Mouse (Mus musculus) hindbrain, embryonic 16.5 days (tissue): ENCODE results near the gene Gmeb2. TPM values are rescaled to one million over a fixed set of nuclear protein-coding genes. Genes with fewer than 3 reads are reported as not detected.

Source experiments
- ATAC-seq: fragments of 200-750 bp; cut with Nextera tagmentation; 2 replicates; pipeline ENCODE4 v1.8.0; 2017; ENCODE audit warnings: moderate TSS enrichment, moderate library complexity
- H3K27ac ChIP-seq: fragments of 300-500 bp; sonication (generic); 2 replicates; pipeline ENCODE4 v1.5.1; 2014; ENCODE audit warnings: low read depth, mild to moderate bottlenecking, control low read depth, low read length, moderate library complexity
- H3K27me3 ChIP-seq: fragments of 300-500 bp; sonication (generic); replicated peaks from 2 replicates; pipeline ENCODE4 v1.6.1; 2014; ENCODE audit warnings: low read length; ENCODE audit not compliant: control insufficient read depth, insufficient read depth
- H3K36me3 ChIP-seq: fragments of 300-500 bp; sonication (generic); 2 replicates; pipeline ENCODE4 v1.6.1; 2014; ENCODE audit warnings: mild to moderate bottlenecking, low read length, moderate library complexity, mixed read lengths; ENCODE audit not compliant: control insufficient read depth, insufficient read depth
- H3K4me1 ChIP-seq: fragments of 300-500 bp; sonication (generic); 2 replicates; pipeline ENCODE4 v1.6.1; 2014; ENCODE audit warnings: low read depth, low read length; ENCODE audit not compliant: control insufficient read depth, insufficient read depth
- H3K4me2 ChIP-seq: fragments of 300-500 bp; sonication (generic); 2 replicates; pipeline ENCODE4 v1.6.1; 2014; ENCODE audit warnings: mild to moderate bottlenecking, low read length, control low read depth, moderate library complexity
- H3K4me3 ChIP-seq: fragments of 300-500 bp; sonication (generic); 2 replicates; pipeline ENCODE4 v1.5.1; 2014; ENCODE audit warnings: mild to moderate bottlenecking, low read length, control low read depth, moderate library complexity
- H3K9ac ChIP-seq: fragments of 300-500 bp; sonication (generic); 2 replicates; pipeline ENCODE4 v1.6.1; 2014; ENCODE audit warnings: low read depth, mild to moderate bottlenecking, control low read depth, low read length, moderate library complexity
- H3K9me3 ChIP-seq: fragments of 300-500 bp; sonication (generic); 2 replicates; pipeline ENCODE4 v1.6.1; 2014; ENCODE audit warnings: mild to moderate bottlenecking, low read length, moderate library complexity; ENCODE audit not compliant: control insufficient read depth
- WGBS: fragments of 180-500 bp; shearing (Covaris S2); extraction: QIAGEN DNeasy Blood & Tissue Kit; methylation state at CpG from one replicate; pipeline ENCODE4 v1.1.7; 2014; 5-methylcytosine and 5-hydroxymethylcytosine counted together
- polyA plus RNA-seq: library from polyadenylated mRNA; unstranded; fragments of >200 nt; fragmentation: Nextera tagmentation; extraction: Ambion mirVana; gene quantifications from 2 replicates; pipeline ENCODE4 v1.2.1, GENCODE M21; 2015

The Gmeb2 gene
- polyA plus RNA-seq, 1 experiment from 2014 or later: 13.0 TPM

DNA sequence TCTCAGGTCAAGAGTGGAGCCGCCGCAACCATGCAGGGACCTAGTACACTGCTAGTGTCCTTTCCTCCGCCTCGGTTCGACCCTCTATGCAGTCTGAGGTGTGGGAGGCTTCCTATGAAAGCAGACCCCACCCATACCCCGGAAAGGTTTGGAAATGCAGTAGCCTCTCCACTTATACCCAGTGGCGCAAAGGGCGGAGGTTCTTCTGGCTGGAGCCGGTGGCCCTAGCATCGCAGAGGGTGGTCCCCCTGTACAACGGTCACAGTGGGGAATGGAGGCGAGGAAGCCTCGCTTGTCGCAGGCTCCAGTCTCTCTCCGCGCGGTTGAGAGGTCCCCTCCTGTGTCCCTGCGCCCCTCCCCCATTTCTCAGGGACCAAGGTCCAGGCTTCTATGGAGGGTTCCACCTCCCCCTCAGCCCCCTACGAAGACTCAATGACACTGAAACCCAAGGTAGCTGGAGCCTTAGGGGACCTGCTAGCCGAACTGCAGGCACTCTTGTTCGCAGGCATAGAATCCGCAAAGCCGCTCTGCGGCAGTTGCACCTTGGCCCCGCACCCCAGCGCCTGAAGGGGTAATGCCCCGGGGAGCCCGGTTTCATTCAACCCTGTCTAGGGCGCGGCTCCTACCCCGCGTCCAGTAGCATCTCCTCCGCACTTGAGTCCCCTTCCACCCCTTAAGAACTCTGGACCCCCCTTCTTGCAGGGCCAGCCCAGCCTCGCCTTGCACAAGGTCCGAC, 25.7 kb upstream of the Gmeb2 start:
- Histone ChIP-seq H3K27me3 (no peaks in the 10 kb centered on the region), H3K4me1 (peaks cover 14% of the 10 kb centered on the region), H3K27ac (peak overlapping the region; percentile 86), H3K4me2 (peak overlapping the region; percentile 86), H3K9me3 (no peaks in the 10 kb centered on the region), H3K36me3 (peaks cover 6% of the 10 kb centered on the region), H3K4me3 (peak overlapping the region; percentile 73), H3K9ac (peak overlapping the region; percentile 89)
- peak; percentile 81 for ATAC-seq
- WGBS: 3% methylated on average over 35 of the region's 35 CpGs

DNA sequence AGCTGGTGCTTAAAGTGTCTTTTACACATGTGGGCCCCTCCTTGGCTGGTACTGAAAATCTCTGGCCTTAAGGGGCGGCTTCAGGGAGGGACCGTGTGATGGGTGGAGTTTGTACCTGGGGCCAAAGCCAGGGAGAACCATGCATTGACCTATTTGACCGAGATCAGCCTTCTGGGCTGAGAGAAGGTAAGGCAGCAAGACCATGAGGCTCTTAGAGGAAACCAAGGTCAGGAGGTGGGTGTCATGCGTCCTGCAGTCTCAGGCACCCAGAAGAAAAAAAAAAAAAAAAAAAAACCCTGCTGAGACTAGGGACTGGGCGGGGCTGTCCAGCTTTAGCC, 25.1 kb upstream of the Gmeb2 start:
- WGBS: 9% methylated on average over 5 of the region's 5 CpGs
- peak overlapping the region; percentile 89 for H3K9ac ChIP-seq
- H3K27me3 ChIP-seq: no peaks in the 10 kb centered on the region
- H3K4me2 ChIP-seq: peak overlapping the region; percentile 86
- ATAC-seq: peak; percentile 7; the same call in 1 of the 2 replicates
- H3K9me3 ChIP-seq: no peaks in the 10 kb centered on the region
- H3K4me1 ChIP-seq: peaks cover 14% of the 10 kb centered on the region
- peak overlapping the region; percentile 73 for H3K4me3 ChIP-seq
- peak overlapping the region; percentile 86 for H3K27ac ChIP-seq
- peaks cover 10% of the 10 kb centered on the region for H3K36me3 ChIP-seq

DNA sequence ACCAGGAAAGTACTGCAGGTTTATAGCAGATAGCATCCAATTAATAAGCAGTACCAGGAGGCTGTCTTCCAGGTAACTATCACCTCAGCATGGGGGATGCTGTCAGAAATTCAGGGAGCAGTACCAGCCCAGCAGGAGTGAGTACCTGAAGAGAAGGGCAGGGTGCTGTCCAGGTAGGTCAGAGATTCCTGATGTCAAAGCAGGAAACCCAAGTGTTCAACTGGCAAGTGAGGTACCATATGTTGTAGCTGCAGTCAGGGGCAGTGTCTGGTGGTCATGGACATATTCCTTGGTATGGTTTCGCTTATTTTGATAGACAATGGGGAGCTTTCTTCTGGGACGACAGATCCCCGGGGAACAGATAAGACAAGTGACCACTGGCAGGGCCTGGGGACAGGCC, 24.6 kb upstream of the Gmeb2 start:
- WGBS: 55% methylated on average over 3 of the region's 3 CpGs
- Histone ChIP-seq H3K9me3 (no peaks in the 10 kb centered on the region), H3K4me2 (peak overlapping the region; percentile 86), H3K9ac (peak overlapping the region; percentile 89), H3K36me3 (peaks cover 15% of the 10 kb centered on the region), H3K27me3 (no peaks in the 10 kb centered on the region), H3K4me3 (peak overlapping the region; percentile 73), H3K4me1 (peaks cover 15% of the 10 kb centered on the region), H3K27ac (peak overlapping the region; percentile 86; the same call in 1 of the 2 replicates)
- ATAC-seq: no peak

DNA sequence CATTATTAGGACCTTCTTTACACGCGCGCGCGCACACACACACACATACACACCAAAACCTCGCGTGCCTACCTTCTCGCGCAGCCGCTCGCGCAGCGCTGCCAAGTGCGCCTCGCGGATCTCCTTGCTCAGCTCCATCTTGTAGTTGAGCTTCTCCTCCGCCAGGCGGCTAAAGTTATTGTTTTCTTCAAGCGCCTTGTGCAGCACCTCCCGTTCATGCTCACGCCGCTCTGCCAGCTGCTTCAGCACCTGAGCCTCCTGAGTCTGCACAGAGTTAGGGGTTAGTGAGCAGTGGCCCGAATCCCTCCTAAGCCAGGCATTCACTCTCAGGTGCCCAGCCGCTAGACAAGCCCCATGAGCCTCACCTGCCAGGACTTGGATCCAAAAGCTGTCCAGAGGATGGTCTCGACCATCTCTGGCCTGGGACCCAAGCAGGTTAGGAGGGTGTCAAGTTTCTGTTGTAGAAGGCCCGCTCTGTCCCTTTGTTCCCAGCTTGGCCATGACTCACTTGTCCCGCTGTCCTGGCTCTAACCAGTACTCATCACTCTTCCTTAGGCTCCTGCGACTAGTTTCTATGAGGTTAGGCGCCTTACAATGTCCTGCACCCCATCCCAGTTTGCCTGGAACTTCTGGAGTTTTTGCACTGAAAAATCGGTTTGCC, 19.4 kb upstream of the Gmeb2 start:
- Histone ChIP-seq H3K9ac (peak overlapping the region; percentile 17; the same call in 1 of the 2 replicates), H3K36me3 (peaks cover 27% of the 10 kb centered on the region), H3K4me3 (no peak overlapping the region)

DNA sequence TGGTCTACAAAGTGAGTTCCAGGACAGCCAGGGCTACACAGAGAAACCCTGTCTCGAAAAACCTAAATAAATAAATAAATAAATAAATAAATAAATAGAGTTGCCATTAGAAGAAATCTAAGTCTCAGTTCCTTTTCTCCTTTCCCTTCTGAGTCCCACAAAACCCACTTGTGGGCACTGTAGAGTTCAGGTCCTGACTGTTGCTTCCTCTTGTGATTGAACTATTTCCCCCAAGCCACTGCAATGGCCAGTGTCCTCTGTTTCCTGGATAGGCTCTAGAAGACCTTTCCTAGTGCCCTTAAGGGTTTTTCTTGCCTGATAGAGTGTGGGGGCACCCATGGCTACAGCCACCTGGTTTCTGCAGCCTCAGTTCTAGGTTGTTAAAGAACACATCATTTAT, 17.1 kb upstream of the Gmeb2 start:
- Histone ChIP-seq H3K27me3 (no peaks in the 10 kb centered on the region), H3K4me3 (no peak overlapping the region), H3K4me1 (peaks cover 4% of the 10 kb centered on the region), H3K9me3 (no peaks in the 10 kb centered on the region), H3K36me3 (peaks cover 30% of the 10 kb centered on the region), H3K9ac (no peak overlapping the region), H3K27ac (no peak overlapping the region), H3K4me2 (no peak overlapping the region)
- ATAC-seq: no peak
- 91% methylated on average over 1 of the region's 1 CpGs for WGBS

More for the DNA sequence above, 19.4 kb upstream of the Gmeb2 start:
- no peaks in the 10 kb centered on the region for H3K9me3 ChIP-seq
- ATAC-seq: peak; percentile 74
- peaks cover 14% of the 10 kb centered on the region for H3K4me1 ChIP-seq
- no peak overlapping the region for H3K27ac ChIP-seq
- WGBS: 9% methylated on average over 30 of the region's 30 CpGs
- 0 out of 2 replicates have a peak overlapping the region, but pooled peaks have one; percentile 5 for H3K4me2 ChIP-seq
- no peaks in the 10 kb centered on the region for H3K27me3 ChIP-seq

DNA sequence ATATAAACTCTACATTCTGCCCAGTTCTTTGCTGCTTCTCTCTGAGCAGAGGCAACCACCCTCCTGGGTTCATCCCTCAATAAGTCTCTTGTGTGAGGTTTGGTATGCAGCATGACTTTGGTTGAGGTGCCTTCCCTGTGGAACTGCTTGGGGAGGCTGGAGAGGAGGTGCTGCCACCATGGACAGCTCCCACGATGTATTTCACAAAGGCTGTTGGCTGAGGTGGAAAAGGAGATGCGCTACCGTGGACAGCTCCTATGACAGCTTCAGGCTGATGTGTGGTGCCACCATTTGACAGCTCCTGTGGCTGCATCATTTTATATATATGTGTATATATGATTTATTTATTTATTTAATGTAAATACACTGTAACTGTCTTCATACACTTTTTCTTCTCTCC, 14.2 kb upstream of the Gmeb2 start:
- Histone ChIP-seq H3K4me1 (no peaks in the 10 kb centered on the region), H3K27me3 (no peaks in the 10 kb centered on the region), H3K4me2 (no peak overlapping the region), H3K9ac (no peak overlapping the region), H3K27ac (no peak overlapping the region), H3K9me3 (no peaks in the 10 kb centered on the region), H3K4me3 (no peak overlapping the region), H3K36me3 (peaks cover 15% of the 10 kb centered on the region)
- 48% methylated on average over 3 of the region's 3 CpGs for WGBS
- ATAC-seq: no peak

DNA sequence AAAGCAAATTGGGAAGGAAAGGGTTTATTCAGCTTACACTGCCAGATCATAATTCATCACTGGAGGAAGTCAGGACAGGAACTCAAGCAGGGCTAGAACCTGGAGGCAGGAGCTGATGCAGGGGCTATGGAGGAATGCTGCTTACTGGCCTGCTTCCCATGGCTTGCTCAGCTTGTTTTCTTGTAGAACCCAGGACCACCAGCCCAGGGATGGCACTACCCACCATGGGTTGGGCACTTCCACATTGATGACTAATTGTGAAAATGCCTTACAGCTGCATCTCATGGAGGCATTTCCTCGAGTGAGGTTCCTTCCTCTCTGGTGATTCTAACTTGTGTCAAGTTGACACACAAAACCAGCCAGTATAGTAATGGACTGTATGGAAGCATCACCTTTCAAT, 3.1 kb upstream of the Gmeb2 start:
- 92% methylated on average over 1 of the region's 1 CpGs for WGBS
- Histone ChIP-seq H3K27me3 (no peaks in the 10 kb centered on the region), H3K4me3 (no peak overlapping the region), H3K4me1 (peaks cover 14% of the 10 kb centered on the region), H3K4me2 (no peak overlapping the region), H3K9ac (no peak overlapping the region), H3K9me3 (no peaks in the 10 kb centered on the region), H3K36me3 (no peaks in the 10 kb centered on the region), H3K27ac (no peak overlapping the region)
- ATAC-seq: no peak

DNA sequence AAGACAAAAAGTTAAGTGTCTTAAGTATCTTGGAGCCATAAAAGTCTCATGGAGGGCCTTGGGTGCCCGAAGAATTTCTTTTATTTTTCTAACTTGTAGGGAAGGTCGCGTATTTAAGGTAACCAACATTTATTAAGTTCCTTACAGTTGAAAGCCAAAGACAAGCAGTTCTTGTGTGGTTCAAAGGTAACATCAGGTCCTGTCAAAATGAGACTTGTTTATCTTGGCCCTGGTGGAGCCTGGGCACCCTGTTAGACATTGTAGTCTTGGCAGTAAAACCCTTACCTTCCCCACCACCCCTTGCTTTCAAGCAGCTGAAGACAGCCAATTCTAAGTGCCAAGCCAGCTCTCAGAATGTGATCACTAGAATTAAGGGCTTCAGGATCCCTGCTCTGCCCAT, 856 bp upstream of the Gmeb2 start:
- Histone ChIP-seq H3K4me1 (peaks cover 14% of the 10 kb centered on the region), H3K27me3 (no peaks in the 10 kb centered on the region), H3K4me2 (peak overlapping the region; percentile 53), H3K9me3 (no peaks in the 10 kb centered on the region), H3K4me3 (peak overlapping the region; percentile 74; the same call in 1 of the 2 replicates), H3K9ac (no peak overlapping the region), H3K27ac (no peak overlapping the region), H3K36me3 (no peaks in the 10 kb centered on the region)
- 84% methylated on average over 3 of the region's 3 CpGs for WGBS
- ATAC-seq: no peak

DNA sequence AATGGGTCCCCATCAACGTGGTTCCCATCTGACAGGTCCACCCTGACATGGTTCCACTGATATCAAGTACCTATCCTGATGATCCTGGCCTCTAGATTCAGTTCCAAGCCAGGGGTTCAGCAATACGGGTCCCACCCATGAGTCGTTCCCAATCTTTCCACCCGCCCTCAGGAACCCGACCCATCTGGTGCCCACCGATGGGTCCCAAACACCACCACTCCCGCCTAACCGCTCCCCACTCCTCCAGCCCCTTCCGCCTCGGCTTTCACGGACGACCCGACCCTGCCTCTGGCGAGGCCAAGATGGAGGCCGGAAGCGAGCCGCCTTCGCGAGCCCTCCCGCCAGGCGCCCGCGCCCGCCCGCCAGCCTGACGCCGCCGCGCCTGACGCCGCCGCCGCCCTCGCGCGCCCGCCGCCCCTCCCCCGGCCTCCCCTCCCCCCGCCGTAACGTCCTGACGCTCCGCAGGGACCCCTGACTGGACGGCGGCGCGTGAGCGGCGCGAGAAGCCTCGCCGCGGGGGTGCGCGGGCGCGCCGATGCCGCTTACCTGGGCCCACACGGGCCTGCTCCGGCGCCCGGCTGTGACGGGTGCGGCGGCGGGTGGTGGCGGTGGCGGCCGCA, 387 bp downstream of the Gmeb2 start:
- Histone ChIP-seq H3K9me3 (no peaks in the 10 kb centered on the region), H3K27me3 (no peaks in the 10 kb centered on the region), H3K4me1 (peaks cover 14% of the 10 kb centered on the region), H3K4me3 (peak overlapping the region; percentile 74), H3K9ac (peak overlapping the region; percentile 91), H3K27ac (peak overlapping the region; percentile 96), H3K36me3 (peaks cover 2% of the 10 kb centered on the region), H3K4me2 (peak overlapping the region; percentile 59)
- WGBS: under 1% methylated on average over 48 of the region's 71 CpGs
- peak; percentile 83 for ATAC-seq
